Mouse (Mus musculus) hindbrain, postnatal 0 days (tissue): Measurements from ENCODE around the gene Tubgcp6. TPM values are rescaled to one million over a fixed set of nuclear protein-coding genes. Genes with fewer than 3 reads are reported as not detected.

Experiments
- ATAC-seq: fragments of 200-750 bp; cut with Nextera tagmentation; 2 replicates; pipeline ENCODE4 v1.8.0; 2017; ENCODE audit warnings: mild to moderate bottlenecking, moderate TSS enrichment, moderate library complexity
- DNase-seq: peaks from one replicate; pipeline ENCODE4 v3.0.0-alpha.2; 2015; ENCODE audit warnings: low spot score
- H3K27ac ChIP-seq: fragments of 300-500 bp; sonication (generic); 2 replicates; pipeline ENCODE4 v1.5.1; 2014; ENCODE audit warnings: mild to moderate bottlenecking
- H3K27me3 ChIP-seq: fragments of 300-500 bp; sonication (generic); 2 replicates; pipeline ENCODE4 v1.6.1; 2014; ENCODE audit warnings: low read length, mixed read lengths; ENCODE audit not compliant: insufficient read depth
- H3K36me3 ChIP-seq: fragments of 300-500 bp; sonication (generic); 2 replicates; pipeline ENCODE4 v1.6.1; 2014; ENCODE audit warnings: low read length, mixed read lengths; ENCODE audit not compliant: insufficient read depth
- H3K4me1 ChIP-seq: fragments of 300-500 bp; sonication (generic); 2 replicates; pipeline ENCODE4 v1.6.1; 2014; ENCODE audit warnings: antibody characterized with exemption, low read length, mixed read lengths; ENCODE audit not compliant: insufficient read depth
- H3K4me2 ChIP-seq: fragments of 300-500 bp; sonication (generic); 2 replicates; pipeline ENCODE4 v1.6.1; 2014; ENCODE audit warnings: low read depth, mild to moderate bottlenecking, low read length, moderate library complexity, mixed read lengths
- H3K4me3 ChIP-seq: fragments of 300-500 bp; sonication (generic); 2 replicates; pipeline ENCODE4 v1.5.1; 2014; ENCODE audit warnings: low read length
- H3K9ac ChIP-seq: fragments of 300-500 bp; sonication (generic); replicated peaks from 2 replicates; pipeline ENCODE4 v1.6.1; 2014; ENCODE audit warnings: mild to moderate bottlenecking, low read length, moderate library complexity, mixed read lengths
- H3K9me3 ChIP-seq: fragments of 300-500 bp; sonication (generic); 2 replicates; pipeline ENCODE4 v1.6.1; 2016; ENCODE audit warnings: low read length, mixed read lengths
- CTCF ChIP-seq: IDR thresholded peaks from 2 replicates; pipeline ENCODE4 v1.5.1; 2016; ENCODE audit warnings: antibody characterized with exemption, control low read depth, low read depth
- WGBS: fragments of 180-500 bp; shearing (Covaris S2); extraction: QIAGEN DNeasy Blood & Tissue Kit; methylation state at CpG from one replicate; pipeline ENCODE4 v1.1.7; 2014; 5-methylcytosine and 5-hydroxymethylcytosine counted together
- polyA plus RNA-seq: library from polyadenylated mRNA; unstranded; fragments of >200 nt; fragmentation: Nextera tagmentation; extraction: Ambion mirVana; gene quantifications from 2 replicates; pipeline ENCODE4 v1.2.1, GENCODE M21; 2015
- total RNA-seq: library from RNA; depleted of rRNA; stranded (reverse); fragments of >200 nt; gene quantifications from 2 replicates; pipeline ENCODE4 v1.2.3, GENCODE M21; 2014

Gene Tubgcp6
- total and polyA plus RNA-seq, 2 experiments from 2014 or later = 10.6 to 54.7 TPM

- no peaks in the 10 kb centered on the region for H3K36me3 ChIP-seq
- no peaks in the 10 kb centered on the region for H3K9me3 ChIP-seq
- H3K4me2 ChIP-seq = no peak overlapping the region
- H3K9ac ChIP-seq = no peak overlapping the region
- no peak for TF ChIP-seq CTCF
- H3K4me1 ChIP-seq = peaks cover 17% of the 10 kb centered on the region
- DNase-seq = no peak
- H3K27me3 ChIP-seq = no peaks in the 10 kb centered on the region
- H3K4me3 ChIP-seq = no peak overlapping the region
- no peak overlapping the region for H3K27ac ChIP-seq
- WGBS = 89% methylated on average over 11 of the region's 11 CpGs
- ATAC-seq = no peak
These were observed 22.1 kb upstream of the Tubgcp6 start for GRCm38 (mm10) chr15:89144965-89145364.

GRCm38 (mm10) chr15:89143134-89143533 lies 20.2 kb upstream of the Tubgcp6 start:
- Histone ChIP-seq H3K36me3 (no peaks in the 10 kb centered on the region), H3K4me2 (no peak overlapping the region), H3K9me3 (no peaks in the 10 kb centered on the region), H3K27ac (no peak overlapping the region), H3K9ac (no peak overlapping the region), H3K27me3 (0 out of 2 replicates have a peak, but pooled peaks cover 4% of the 10 kb centered on the region), H3K4me3 (no peak overlapping the region), H3K4me1 (peaks cover 20% of the 10 kb centered on the region)
- ATAC-seq = no peak
- no peak for TF ChIP-seq CTCF
- 89% methylated on average over 2 of the region's 2 CpGs for WGBS
- DNase-seq = no peak

GRCm38 (mm10) chr15:89141905-89142304 lies 19.0 kb upstream of the Tubgcp6 start:
- Histone ChIP-seq H3K27me3 (0 out of 2 replicates have a peak, but pooled peaks cover 4% of the 10 kb centered on the region), H3K27ac (no peak overlapping the region), H3K9me3 (no peaks in the 10 kb centered on the region), H3K9ac (no peak overlapping the region), H3K4me1 (peaks cover 11% of the 10 kb centered on the region), H3K36me3 (no peaks in the 10 kb centered on the region), H3K4me2 (no peak overlapping the region), H3K4me3 (no peak overlapping the region)
- DNase-seq (no peak), ATAC-seq (no peak)
- TF ChIP-seq CTCF = no peak
- WGBS = 55% methylated on average over 4 of the region's 4 CpGs

- Histone ChIP-seq H3K4me3 (no peak overlapping the region), H3K9ac (no peak overlapping the region), H3K4me2 (no peak overlapping the region; the same call in 1 of the 2 replicates), H3K4me1 (peaks cover 8% of the 10 kb centered on the region), H3K27ac (no peak overlapping the region), H3K27me3 (0 out of 2 replicates have a peak, but pooled peaks cover 4% of the 10 kb centered on the region), H3K9me3 (no peaks in the 10 kb centered on the region), H3K36me3 (no peaks in the 10 kb centered on the region)
- WGBS = 30% methylated on average over 5 of the region's 5 CpGs
- DNase-seq = no peak
- TF ChIP-seq CTCF = no peak
- ATAC-seq = no peak
These were observed 18.5 kb upstream of the Tubgcp6 start for GRCm38 (mm10) chr15:89141443-89141842.

- H3K4me1 ChIP-seq = peaks cover 7% of the 10 kb centered on the region
- H3K4me2 ChIP-seq = peak within 1 kb of the TSS; percentile 83
- DNase-seq (peak; percentile 19), ATAC-seq (peak; percentile 61)
- 0 out of 2 replicates have a peak, but pooled peaks cover 4% of the 10 kb centered on the region for H3K27me3 ChIP-seq
- no peak within 1 kb of the TSS for H3K27ac ChIP-seq
- H3K4me3 ChIP-seq = peak within 1 kb of the TSS; percentile 45
- H3K9ac ChIP-seq = peak within 1 kb of the TSS; percentile 40
- H3K9me3 ChIP-seq = no peaks in the 10 kb centered on the region
- WGBS = 0% methylated on average over 21 of the region's 21 CpGs
- H3K36me3 ChIP-seq = no peaks in the 10 kb centered on the region
- TF ChIP-seq CTCF = no peak
These were observed 17.8 kb upstream of the Tubgcp6 start, which contains the start of gene Mapk12 for GRCm38 (mm10) chr15:89140659-89141252. Mapk12 (minus strand) TSS chr15:89140703.

GRCm38 (mm10) chr15:89140048-89140658 lies 17.2 kb upstream of the Tubgcp6 start:
- ATAC-seq (peak; percentile 45; the same call in 1 of the 2 replicates), DNase-seq (peak; percentile 49)
- Histone ChIP-seq H3K27me3 (0 out of 2 replicates have a peak, but pooled peaks cover 4% of the 10 kb centered on the region), H3K4me2 (peak overlapping the region; percentile 83), H3K4me3 (peak overlapping the region; percentile 45), H3K36me3 (no peaks in the 10 kb centered on the region), H3K4me1 (peaks cover 7% of the 10 kb centered on the region), H3K27ac (no peak overlapping the region), H3K9me3 (no peaks in the 10 kb centered on the region), H3K9ac (peak overlapping the region; percentile 40)
- TF ChIP-seq CTCF = no peak
- WGBS = under 1% methylated on average over 52 of the region's 53 CpGs

GRCm38 (mm10) chr15:89138531-89138930 lies 15.6 kb upstream of the Tubgcp6 start:
- no peak overlapping the region for H3K9ac ChIP-seq
- H3K36me3 ChIP-seq = no peaks in the 10 kb centered on the region
- 96% methylated on average over 6 of the region's 6 CpGs for WGBS
- no peak overlapping the region for H3K4me2 ChIP-seq
- ATAC-seq = no peak
- H3K4me3 ChIP-seq = no peak overlapping the region
- TF ChIP-seq CTCF = no peak
- 0 out of 2 replicates have a peak, but pooled peaks cover 4% of the 10 kb centered on the region for H3K27me3 ChIP-seq
- peaks cover 7% of the 10 kb centered on the region for H3K4me1 ChIP-seq
- no peaks in the 10 kb centered on the region for H3K9me3 ChIP-seq
- DNase-seq = no peak
- H3K27ac ChIP-seq = no peak overlapping the region
